In genomic region chr7:44978300-44978699, GRCm38 (mm10) we compare ENCODE assay signal across 21 mouse cellular contexts. TPM values are rescaled to one million over a fixed set of nuclear protein-coding genes. Genes with fewer than 3 reads are reported as not detected.
DNase-seq lines count a peak whose midpoint lies in the region; ATAC-seq and TF ChIP-seq lines count a peak whose summit lies in the region.
"Had no signal": no experiment of that assay in that cellular context is flagged by ENCODE, and none has a peak within 500 bp of the region (broad histone marks: within the 10 kb centered on the region; RNA-seq: fewer than 3 reads in every experiment).

No protein-coding gene starts in this region.

- H3K9ac ChIP-seq in intestine, postnatal 0 days (ENCODE audit: low read depth, low read length), result no peak overlapping the region
- H3K9ac ChIP-seq in intestine, embryonic 15.5 days, result no peak overlapping the region
- H3K9ac ChIP-seq in liver, embryonic 14.5 days (replicated peaks), result no peak overlapping the region
- no peak overlapping the region for H3K9ac ChIP-seq in liver, embryonic 11.5 days (ENCODE audit: low read depth, low read length)
- H3K9ac ChIP-seq: heart, embryonic 15.5 days; hindbrain, embryonic 14.5 days had no signal

- TF ChIP-seq EP300 in liver, embryonic 14.5 days (IDR thresholded peaks at IDR 0.05; ENCODE audit: low read depth), result no peak

- no peak for DNase-seq in liver, embryonic 14.5 days (ENCODE audit: low read depth in 3 of 3, low spot score in 3 of 3)
- DNase-seq in liver, embryonic 11.5 days (ENCODE audit: low spot score), result no peak
- DNase-seq in adrenal gland, adult 18-20 months (ENCODE audit: low spot score in 2 of 2), result no peak
- DNase-seq: adrenal gland, postnatal 10 days; cerebellum, adult 18-20 months; cerebellum, postnatal 36 days; gastrocnemius, postnatal 14 days; heart, adult 2 months; heart, postnatal 14 days had no signal

- H3K36me3 ChIP-seq in intestine, postnatal 0 days (ENCODE audit: control insufficient read depth, insufficient read depth), result peaks cover 67% of the 10 kb centered on the region
- H3K36me3 ChIP-seq in intestine, embryonic 15.5 days, result peaks cover 57% of the 10 kb centered on the region
- H3K36me3 ChIP-seq in liver, embryonic 14.5 days (replicated peaks; ENCODE audit: control insufficient read depth, insufficient read depth, low read depth), result peaks cover 40% of the 10 kb centered on the region
- H3K36me3 ChIP-seq in liver, embryonic 11.5 days (ENCODE audit: control insufficient read depth, insufficient read depth, low read length), result peaks cover 65% of the 10 kb centered on the region

- 93% methylated on average over 3 of the region's 3 CpGs for WGBS in intestine, postnatal 0 days
- WGBS in intestine, embryonic 15.5 days, result 91% methylated on average over 3 of the region's 3 CpGs
- WGBS in liver, embryonic 14.5 days (ENCODE audit: insufficient replicate concordance), result 80% methylated on average over 3 of the region's 3 CpGs
- 93% methylated on average over 3 of the region's 3 CpGs for WGBS in liver, embryonic 11.5 days

- TF ChIP-seq CTCF in intestine, postnatal 0 days (IDR thresholded peaks at IDR 0.05; ENCODE audit: low read depth), result peak; percentile 18; the same call in 1 of the 2 replicates
- TF ChIP-seq CTCF in liver, embryonic 14.5 days (IDR thresholded peaks at IDR 0.05; ENCODE audit: low read depth), result peak; percentile 24
- TF ChIP-seq CTCF in cortical plate, adult 2 months (IDR thresholded peaks at IDR 0.05; ENCODE audit: extremely low read depth, insufficient read depth, low read length), result 0 out of 2 replicates have a peak, but pooled peaks have one; percentile 4

- H3K27me3 ChIP-seq in intestine, postnatal 0 days (replicated peaks; ENCODE audit: control insufficient read depth, insufficient read depth, low read length), result no peaks in the 10 kb centered on the region
- H3K27me3 ChIP-seq in intestine, embryonic 15.5 days (replicated peaks), result no peaks in the 10 kb centered on the region
- H3K27me3 ChIP-seq in liver, embryonic 14.5 days (ENCODE audit: control insufficient read depth, insufficient read depth, low read length), result no peaks in the 10 kb centered on the region
- no peaks in the 10 kb centered on the region for H3K27me3 ChIP-seq in liver, embryonic 11.5 days (replicated peaks; ENCODE audit: control insufficient read depth, insufficient read depth, low read length)
- H3K27me3 ChIP-seq: heart, embryonic 15.5 days had no signal

- H3K4me3 ChIP-seq in intestine, postnatal 0 days (ENCODE audit: low read depth, low read length), result no peak overlapping the region
- H3K4me3 ChIP-seq in intestine, embryonic 15.5 days (replicated peaks), result no peak overlapping the region
- H3K4me3 ChIP-seq in liver, embryonic 14.5 days (ENCODE audit: insufficient read depth in 1 of 2, low read depth in 2 of 2, low read length in 2 of 2), result no peak overlapping the region
- no peak overlapping the region for H3K4me3 ChIP-seq in liver, embryonic 11.5 days (ENCODE audit: low read depth, low read length)
- H3K4me3 ChIP-seq in cortical plate, adult 2 months (ENCODE audit: insufficient read depth, low read length), result no peak overlapping the region
- H3K4me3 ChIP-seq: embryonic facial prominence, embryonic 10.5 days; heart, adult 2 months; heart, embryonic 15.5 days; hindbrain, embryonic 10.5 days had no signal

- no peak overlapping the region for H3K4me2 ChIP-seq in intestine, postnatal 0 days (replicated peaks; ENCODE audit: low read depth)
- H3K4me2 ChIP-seq in intestine, embryonic 15.5 days (replicated peaks), result no peak overlapping the region
- no peak overlapping the region for H3K4me2 ChIP-seq in liver, embryonic 14.5 days (ENCODE audit: low read depth)
- no peak overlapping the region for H3K4me2 ChIP-seq in liver, embryonic 11.5 days
- H3K4me2 ChIP-seq: heart, embryonic 11.5 days; heart, embryonic 15.5 days; hindbrain, embryonic 14.5 days had no signal

- H3K4me1 ChIP-seq in intestine, postnatal 0 days (replicated peaks; ENCODE audit: control insufficient read depth, insufficient read depth, low read length), result no peaks in the 10 kb centered on the region
- peaks cover 16% of the 10 kb centered on the region for H3K4me1 ChIP-seq in intestine, embryonic 15.5 days (replicated peaks)
- peaks cover 7 to 11% of the 10 kb centered on the region in 2 experiments; a peak in 3 of 4 replicates for H3K4me1 ChIP-seq in liver, embryonic 14.5 days (replicated peaks; ENCODE audit: control insufficient read depth in 2 of 2, insufficient read depth in 2 of 2, low read length in 1 of 2)
- peaks cover 20% of the 10 kb centered on the region for H3K4me1 ChIP-seq in liver, embryonic 11.5 days (replicated peaks; ENCODE audit: control insufficient read depth, insufficient read depth, low read length)
- no peaks in the 10 kb centered on the region for H3K4me1 ChIP-seq in cortical plate, adult 2 months (ENCODE audit: control insufficient read depth, insufficient read depth, low read length)

- no peak for ATAC-seq in intestine, postnatal 0 days
- no peak for ATAC-seq in intestine, embryonic 15.5 days
- no peak for ATAC-seq in liver, embryonic 14.5 days (ENCODE audit: insufficient read depth)
- no peak for ATAC-seq in liver, embryonic 11.5 days (replicated peaks; ENCODE audit: low FRiP score)
- ATAC-seq: forebrain, embryonic 14.5 days had no signal

- TF ChIP-seq POLR2A in cortical plate, adult 2 months (IDR thresholded peaks at IDR 0.05; ENCODE audit: extremely low read depth, insufficient read depth, low read length), result no peak

- H3K27ac ChIP-seq in intestine, postnatal 0 days (ENCODE audit: low read depth, low read length), result peak overlapping the region; percentile 30; the same call in 1 of the 2 replicates
- H3K27ac ChIP-seq in intestine, embryonic 15.5 days, result no peak overlapping the region
- no peak overlapping the region for H3K27ac ChIP-seq in liver, embryonic 14.5 days
- no peak overlapping the region for H3K27ac ChIP-seq in liver, embryonic 11.5 days (ENCODE audit: low read depth, low read length)
- no peak overlapping the region for H3K27ac ChIP-seq in cortical plate, adult 2 months (ENCODE audit: insufficient read depth, low read length)
- H3K27ac ChIP-seq: embryonic facial prominence, embryonic 10.5 days; heart, adult 2 months; heart, embryonic 15.5 days; hindbrain, embryonic 10.5 days; hindbrain, embryonic 14.5 days had no signal

- no peaks in the 10 kb centered on the region for H3K9me3 ChIP-seq in intestine, postnatal 0 days (ENCODE audit: control insufficient read depth)
- no peaks in the 10 kb centered on the region for H3K9me3 ChIP-seq in intestine, embryonic 15.5 days
- no peaks in the 10 kb centered on the region for H3K9me3 ChIP-seq in liver, embryonic 14.5 days (ENCODE audit: control insufficient read depth, low read length)
- no peaks in the 10 kb centered on the region for H3K9me3 ChIP-seq in liver, embryonic 11.5 days (ENCODE audit: control insufficient read depth, low read length)
- H3K9me3 ChIP-seq: embryonic facial prominence, embryonic 10.5 days; G1E; heart, embryonic 15.5 days; hindbrain, embryonic 10.5 days had no signal

RNA-seq across cellular contexts. Expression of gene Cpt1c, which starts 3.6 kb away (rescaled TPM):
- 3.5 and 4.5 TPM in 2 replicates for polyA plus RNA-seq in intestine, postnatal 0 days (2015; fragmentation: Nextera tagmentation; extraction: Ambion mirVana)
- 16.1 and 16.5 TPM in 2 replicates for polyA plus RNA-seq in intestine, embryonic 15.5 days (2015; fragmentation: Nextera tagmentation; extraction: Ambion mirVana)
- polyA plus RNA-seq in liver, embryonic 14.5 days (2012; rRNA removed), result 2.5 and 3.0 TPM in 2 replicates
- polyA plus RNA-seq in liver, embryonic 14.5 days (2014; fragmentation: Nextera tagmentation; extraction: Ambion mirVana), result 0.80 and 1.3 TPM in 2 replicates
- polyA plus RNA-seq in liver, embryonic 11.5 days (2014; fragmentation: Nextera tagmentation; extraction: Ambion mirVana), result 8.2 and 8.5 TPM in 2 replicates
- polyA plus RNA-seq in cortical plate, adult 2 months (2012; rRNA removed), result 154 and 164 TPM in 2 replicates
- 10 to 100 TPM in 1 of 2 experiments, 1 to 10 TPM in 1; 9.3 to 12.8 TPM for total RNA-seq in adrenal gland, adult 18-20 months (2021)

RNA-seq across cellular contexts. Expression of gene Prmt1, which starts 8.1 kb away (rescaled TPM):
- polyA plus RNA-seq in intestine, postnatal 0 days (2015; fragmentation: Nextera tagmentation; extraction: Ambion mirVana), result 124 and 130 TPM in 2 replicates
- 449 and 456 TPM in 2 replicates for polyA plus RNA-seq in intestine, embryonic 15.5 days (2015; fragmentation: Nextera tagmentation; extraction: Ambion mirVana)
- 168 and 174 TPM in 2 replicates for polyA plus RNA-seq in liver, embryonic 14.5 days (2012; rRNA removed)
- 50.4 and 51.2 TPM in 2 replicates for polyA plus RNA-seq in liver, embryonic 14.5 days (2014; fragmentation: Nextera tagmentation; extraction: Ambion mirVana)
- polyA plus RNA-seq in liver, embryonic 11.5 days (2014; fragmentation: Nextera tagmentation; extraction: Ambion mirVana), result 175 and 186 TPM in 2 replicates
- polyA plus RNA-seq in cortical plate, adult 2 months (2012; rRNA removed), result 162 and 169 TPM in 2 replicates
- 100 to 1,000 TPM; 203 to 216 TPM for total RNA-seq in adrenal gland, adult 18-20 months (2021)

RNA-seq across cellular contexts. Expression of gene Irf3, which starts 19.1 kb away (rescaled TPM):
- 53.2 and 56.4 TPM in 2 replicates for polyA plus RNA-seq in intestine, postnatal 0 days (2015; fragmentation: Nextera tagmentation; extraction: Ambion mirVana)
- polyA plus RNA-seq in intestine, embryonic 15.5 days (2015; fragmentation: Nextera tagmentation; extraction: Ambion mirVana), result 89.9 and 99.6 TPM in 2 replicates
- polyA plus RNA-seq in liver, embryonic 14.5 days (2012; rRNA removed), result 40.3 and 41.0 TPM in 2 replicates
- 28.0 and 32.1 TPM in 2 replicates for polyA plus RNA-seq in liver, embryonic 14.5 days (2014; fragmentation: Nextera tagmentation; extraction: Ambion mirVana)
- 76.2 and 88.4 TPM in 2 replicates for polyA plus RNA-seq in liver, embryonic 11.5 days (2014; fragmentation: Nextera tagmentation; extraction: Ambion mirVana)
- polyA plus RNA-seq in cortical plate, adult 2 months (2012; rRNA removed), result 82.4 and 87.4 TPM in 2 replicates
- total RNA-seq in adrenal gland, adult 18-20 months (2021), result 100 to 1,000 TPM; 128 to 131 TPM

RNA-seq across cellular contexts. Expression of gene Bcl2l12, which starts 20.2 kb away (rescaled TPM):
- polyA plus RNA-seq in intestine, postnatal 0 days (2015; fragmentation: Nextera tagmentation; extraction: Ambion mirVana), result 18.3 and 19.6 TPM in 2 replicates
- polyA plus RNA-seq in intestine, embryonic 15.5 days (2015; fragmentation: Nextera tagmentation; extraction: Ambion mirVana), result 37.3 and 43.6 TPM in 2 replicates
- 11.4 and 14.4 TPM in 2 replicates for polyA plus RNA-seq in liver, embryonic 14.5 days (2012; rRNA removed)
- polyA plus RNA-seq in liver, embryonic 14.5 days (2014; fragmentation: Nextera tagmentation; extraction: Ambion mirVana), result 11.7 and 11.9 TPM in 2 replicates
- 39.6 and 41.1 TPM in 2 replicates for polyA plus RNA-seq in liver, embryonic 11.5 days (2014; fragmentation: Nextera tagmentation; extraction: Ambion mirVana)
- 6.0 and 6.2 TPM in 2 replicates for polyA plus RNA-seq in cortical plate, adult 2 months (2012; rRNA removed)
- 10 to 100 TPM; 13.9 to 14.2 TPM for total RNA-seq in adrenal gland, adult 18-20 months (2021)

RNA-seq across cellular contexts. Expression of gene Tsks, which starts 35.3 kb away (rescaled TPM):
- 0.13 TPM in 1 of 2 replicates, not detected in the other for polyA plus RNA-seq in intestine, postnatal 0 days (2015; fragmentation: Nextera tagmentation; extraction: Ambion mirVana)
- 0.14 TPM in 1 of 2 replicates, not detected in the other for polyA plus RNA-seq in intestine, embryonic 15.5 days (2015; fragmentation: Nextera tagmentation; extraction: Ambion mirVana)
- 0.07 and 0.22 TPM in 2 replicates for polyA plus RNA-seq in liver, embryonic 14.5 days (2012; rRNA removed)
- 0.05 TPM in 1 of 2 replicates, not detected in the other for polyA plus RNA-seq in liver, embryonic 14.5 days (2014; fragmentation: Nextera tagmentation; extraction: Ambion mirVana)
- 0.10 TPM in 1 of 2 replicates, not detected in the other for polyA plus RNA-seq in liver, embryonic 11.5 days (2014; fragmentation: Nextera tagmentation; extraction: Ambion mirVana)
- polyA plus RNA-seq in cortical plate, adult 2 months (2012; rRNA removed), result 1.5 and 2.0 TPM in 2 replicates
- total RNA-seq in adrenal gland, adult 18-20 months (2021), result not detected
- total RNA-seq: adrenal gland, postnatal 10 days; G1E; gastrocnemius, adult 18-20 months; gastrocnemius, postnatal 14 days; heart, adult 2 months; heart, postnatal 14 days had no signal
- polyA plus RNA-seq: embryonic facial prominence, embryonic 14.5 days; forebrain, embryonic 14.5 days; heart, embryonic 11.5 days had no signal
